Mouse (Mus musculus): ENCODE measurements around the gene Zfp524. TPM values are rescaled to one million over a fixed set of nuclear protein-coding genes. Genes with fewer than 3 reads are reported as not detected.

The Zfp524 gene
- polyA plus RNA-seq, 1 experiment from 2014 or later, result 11.0 TPM

- WGBS (ENCODE audit: insufficient replicate concordance), result 90% methylated on average over 12 of the region's 12 CpGs
- H3K36me3 ChIP-seq (ENCODE audit: control insufficient read depth, insufficient read depth, low read length), result no peaks in the 10 kb centered on the region
- no peak overlapping the region for H3K27ac ChIP-seq (ENCODE audit: low read depth, low read length)
- no peak for ATAC-seq (replicated peaks; ENCODE audit: insufficient number of reproducible peaks, low FRiP score, low TSS enrichment)
- peaks cover 45% of the 10 kb centered on the region for H3K27me3 ChIP-seq (ENCODE audit: control insufficient read depth, insufficient read depth, low read length)
- no peak overlapping the region for H3K4me3 ChIP-seq (ENCODE audit: low read depth, low read length)
- no peaks in the 10 kb centered on the region for H3K9me3 ChIP-seq (replicated peaks; ENCODE audit: control insufficient read depth, low read length)
- peaks cover 16% of the 10 kb centered on the region; the same call in 1 of the 2 replicates for H3K4me1 ChIP-seq (ENCODE audit: control insufficient read depth, insufficient read depth, low read length)
- H3K4me2 ChIP-seq, result no peak overlapping the region; the same call in 1 of the 2 replicates
- no peak overlapping the region; the same call in 1 of the 2 replicates for H3K9ac ChIP-seq (ENCODE audit: low read depth, low read length)
These were observed 45.2 kb downstream of the Zfp524 start for GRCm38 (mm10) chr7:5059421-5059820.

- H3K9ac ChIP-seq (ENCODE audit: low read depth, low read length), result peak overlapping the region; percentile 95
- no peaks in the 10 kb centered on the region for H3K9me3 ChIP-seq (replicated peaks; ENCODE audit: control insufficient read depth, low read length)
- H3K4me1 ChIP-seq (ENCODE audit: control insufficient read depth, insufficient read depth, low read length), result peaks cover 16% of the 10 kb centered on the region; the same call in 1 of the 2 replicates
- WGBS (ENCODE audit: insufficient replicate concordance), result 4% methylated on average over 27 of the region's 27 CpGs
- ATAC-seq (replicated peaks; ENCODE audit: insufficient number of reproducible peaks, low FRiP score, low TSS enrichment), result no peak
- H3K27ac ChIP-seq (ENCODE audit: low read depth, low read length), result peak overlapping the region; percentile 99
- no peaks in the 10 kb centered on the region for H3K36me3 ChIP-seq (ENCODE audit: control insufficient read depth, insufficient read depth, low read length)
- H3K4me2 ChIP-seq, result peak overlapping the region; percentile 87
- peaks cover 36% of the 10 kb centered on the region for H3K27me3 ChIP-seq (ENCODE audit: control insufficient read depth, insufficient read depth, low read length)
- peak overlapping the region; percentile 78 for H3K4me3 ChIP-seq (ENCODE audit: low read depth, low read length)
These were observed 46.1 kb downstream of the Zfp524 start for GRCm38 (mm10) chr7:5060239-5060731.

- under 1% methylated on average over 60 of the region's 60 CpGs for WGBS (ENCODE audit: insufficient replicate concordance)
- Histone ChIP-seq H3K36me3 (ENCODE audit: control insufficient read depth, insufficient read depth, low read length) (no peaks in the 10 kb centered on the region), H3K9me3 (replicated peaks; ENCODE audit: control insufficient read depth, low read length) (no peaks in the 10 kb centered on the region), H3K4me3 (ENCODE audit: low read depth, low read length) (peak overlapping the region; percentile 78), H3K9ac (ENCODE audit: low read depth, low read length) (peak overlapping the region; percentile 95), H3K4me1 (ENCODE audit: control insufficient read depth, insufficient read depth, low read length) (peaks cover 21% of the 10 kb centered on the region; the same call in 1 of the 2 replicates), H3K4me2 (peak overlapping the region; percentile 87), H3K27me3 (ENCODE audit: control insufficient read depth, insufficient read depth, low read length) (peaks cover 27% of the 10 kb centered on the region), H3K27ac (ENCODE audit: low read depth, low read length) (peak overlapping the region; percentile 99)
- peak; percentile 86 for ATAC-seq (replicated peaks; ENCODE audit: insufficient number of reproducible peaks, low FRiP score, low TSS enrichment)
These were observed 46.9 kb downstream of the Zfp524 start for GRCm38 (mm10) chr7:5060944-5061773.

- ATAC-seq (replicated peaks; ENCODE audit: insufficient number of reproducible peaks, low FRiP score, low TSS enrichment), result peak; percentile 85
- 0% methylated on average over 63 of the region's 65 CpGs for WGBS (ENCODE audit: insufficient replicate concordance)
- peak within 1 kb of the TSS; percentile 78 for H3K4me3 ChIP-seq (ENCODE audit: low read depth, low read length)
These were observed 47.7 kb downstream of the Zfp524 start, which contains the start of gene U2af2 for GRCm38 (mm10) chr7:5061774-5062359. U2af2 (plus strand) TSS chr7:5062143.

GRCm38 (mm10) chr7:5062360-5063001 is 48.3 kb downstream of the Zfp524 start:
- Histone ChIP-seq H3K9ac (ENCODE audit: low read depth, low read length) (peak overlapping the region; percentile 95), H3K36me3 (ENCODE audit: control insufficient read depth, insufficient read depth, low read length) (peaks cover 5% of the 10 kb centered on the region; the same call in 1 of the 2 replicates), H3K4me1 (ENCODE audit: control insufficient read depth, insufficient read depth, low read length) (peaks cover 15% of the 10 kb centered on the region; the same call in 1 of the 2 replicates), H3K27ac (ENCODE audit: low read depth, low read length) (peak overlapping the region; percentile 99), H3K9me3 (replicated peaks; ENCODE audit: control insufficient read depth, low read length) (no peaks in the 10 kb centered on the region), H3K27me3 (ENCODE audit: control insufficient read depth, insufficient read depth, low read length) (peaks cover 14% of the 10 kb centered on the region), H3K4me2 (peak overlapping the region; percentile 87), H3K4me3 (ENCODE audit: low read depth, low read length) (peak overlapping the region; percentile 78)
- under 1% methylated on average over 51 of the region's 51 CpGs for WGBS (ENCODE audit: insufficient replicate concordance)
- ATAC-seq (replicated peaks; ENCODE audit: insufficient number of reproducible peaks, low FRiP score, low TSS enrichment), result peak; percentile 65

More at GRCm38 (mm10) chr7:5061774-5062359, 47.7 kb downstream of the Zfp524 start, which contains the start of gene U2af2:
- Histone ChIP-seq H3K9me3 (replicated peaks; ENCODE audit: control insufficient read depth, low read length) (no peaks in the 10 kb centered on the region), H3K4me2 (peak within 1 kb of the TSS; percentile 87), H3K27ac (ENCODE audit: low read depth, low read length) (peak within 1 kb of the TSS; percentile 99), H3K4me1 (ENCODE audit: control insufficient read depth, insufficient read depth, low read length) (peaks cover 18% of the 10 kb centered on the region; the same call in 1 of the 2 replicates), H3K36me3 (ENCODE audit: control insufficient read depth, insufficient read depth, low read length) (0 out of 2 replicates have a peak, but pooled peaks cover 4% of the 10 kb centered on the region), H3K9ac (ENCODE audit: low read depth, low read length) (peak within 1 kb of the TSS; percentile 95), H3K27me3 (ENCODE audit: control insufficient read depth, insufficient read depth, low read length) (peaks cover 20% of the 10 kb centered on the region)

GRCm38 (mm10) chr7:5064886-5065285 is 50.7 kb downstream of the Zfp524 start:
- H3K4me1 ChIP-seq (ENCODE audit: control insufficient read depth, insufficient read depth, low read length), result peaks cover 13% of the 10 kb centered on the region; the same call in 1 of the 2 replicates
- no peaks in the 10 kb centered on the region for H3K9me3 ChIP-seq (replicated peaks; ENCODE audit: control insufficient read depth, low read length)
- no peak overlapping the region for H3K4me3 ChIP-seq (ENCODE audit: low read depth, low read length)
- no peaks in the 10 kb centered on the region for H3K27me3 ChIP-seq (ENCODE audit: control insufficient read depth, insufficient read depth, low read length)
- WGBS (ENCODE audit: insufficient replicate concordance), result 92% methylated on average over 6 of the region's 6 CpGs
- H3K9ac ChIP-seq (ENCODE audit: low read depth, low read length), result no peak overlapping the region
- H3K4me2 ChIP-seq, result no peak overlapping the region; the same call in 1 of the 2 replicates
- H3K27ac ChIP-seq (ENCODE audit: low read depth, low read length), result no peak overlapping the region
- no peak for ATAC-seq (replicated peaks; ENCODE audit: insufficient number of reproducible peaks, low FRiP score, low TSS enrichment)
- peaks cover 26% of the 10 kb centered on the region for H3K36me3 ChIP-seq (ENCODE audit: control insufficient read depth, insufficient read depth, low read length)
